Mouse (Mus musculus) hindlimb bud, embryonic 11.5 days (tissue): ENCODE results near the gene Cd3g.
"Not testable (repeated sequence)": the region's sequence is repeated elsewhere in the genome, so short reads cannot be mapped to it uniquely, and the experiment has no call there.

Experiments used
- DNase-seq: peaks from one replicate; pipeline ENCODE4 v3.0.0-alpha.2; 2012; ENCODE audit warnings: low read depth, low spot score; ENCODE audit errors: extremely low spot score

Cd3g gene

GRCm38 (mm10) chr9:44986242-44986781, 6.1 kb upstream of the Cd3g start:
- DNase-seq = no peak

- DNase-seq = no peak
These were observed 5.5 kb upstream of the Cd3g start for GRCm38 (mm10) chr9:44985721-44986161.

GRCm38 (mm10) chr9:44983001-44983400, 2.8 kb upstream of the Cd3g start:
- no peak for DNase-seq

- DNase-seq = no peak
These were observed 2.3 kb upstream of the Cd3g start for GRCm38 (mm10) chr9:44982531-44982930.

GRCm38 (mm10) chr9:44982081-44982480, 1.9 kb upstream of the Cd3g start:
- no peak for DNase-seq

GRCm38 (mm10) chr9:44981676-44982075, 1.4 kb upstream of the Cd3g start, which contains the start of gene Cd3d:
Gene Cd3d (plus strand): TSS chr9:44981786.
- DNase-seq = no peak

GRCm38 (mm10) chr9:44981104-44981503, 873 bp upstream of the Cd3g start:
- no peak for DNase-seq

- DNase-seq = no peak
These were observed 425 bp downstream of the Cd3g start for GRCm38 (mm10) chr9:44979806-44980205.

GRCm38 (mm10) chr9:44977813-44978212, 2.4 kb downstream of the Cd3g start:
- DNase-seq = no peak

GRCm38 (mm10) chr9:44969450-44969849, 10.8 kb downstream of the Cd3g start:
- DNase-seq = no peak

- DNase-seq = not testable (repeated sequence)
These were observed 12.5 kb downstream of the Cd3g start for GRCm38 (mm10) chr9:44967763-44968162.

GRCm38 (mm10) chr9:44966815-44967242, 13.4 kb downstream of the Cd3g start:
- peak; percentile 50 for DNase-seq

GRCm38 (mm10) chr9:44965833-44966466, 14.3 kb downstream of the Cd3g start:
- DNase-seq = no peak

- DNase-seq = peak; percentile 97
These were observed 15.0 kb downstream of the Cd3g start, which contains the start of gene Ube4a for GRCm38 (mm10) chr9:44965126-44965832. Gene Ube4a (minus strand): TSS chr9:44965600.

- no peak for DNase-seq
These were observed 25.8 kb downstream of the Cd3g start for GRCm38 (mm10) chr9:44954432-44954831.

- no peak for DNase-seq
These were observed 32.4 kb downstream of the Cd3g start for GRCm38 (mm10) chr9:44947836-44948235.

- no peak for DNase-seq
These were observed 34.0 kb downstream of the Cd3g start for GRCm38 (mm10) chr9:44946185-44946695.

- no peak for DNase-seq
These were observed 37.8 kb downstream of the Cd3g start for GRCm38 (mm10) chr9:44942421-44942820.

GRCm38 (mm10) chr9:44941756-44942155, 38.5 kb downstream of the Cd3g start:
- no peak for DNase-seq

- no peak for DNase-seq
These were observed 58.7 kb downstream of the Cd3g start for GRCm38 (mm10) chr9:44921543-44921942.

GRCm38 (mm10) chr9:44921123-44921468, 59.1 kb downstream of the Cd3g start:
- DNase-seq = no peak
